Mouse (Mus musculus): ENCODE data around the gene Slc29a2.
A peak's percentile ranks its signal among the peaks of the same experiment; 100 is the strongest.

The Slc29a2 gene

DNA sequence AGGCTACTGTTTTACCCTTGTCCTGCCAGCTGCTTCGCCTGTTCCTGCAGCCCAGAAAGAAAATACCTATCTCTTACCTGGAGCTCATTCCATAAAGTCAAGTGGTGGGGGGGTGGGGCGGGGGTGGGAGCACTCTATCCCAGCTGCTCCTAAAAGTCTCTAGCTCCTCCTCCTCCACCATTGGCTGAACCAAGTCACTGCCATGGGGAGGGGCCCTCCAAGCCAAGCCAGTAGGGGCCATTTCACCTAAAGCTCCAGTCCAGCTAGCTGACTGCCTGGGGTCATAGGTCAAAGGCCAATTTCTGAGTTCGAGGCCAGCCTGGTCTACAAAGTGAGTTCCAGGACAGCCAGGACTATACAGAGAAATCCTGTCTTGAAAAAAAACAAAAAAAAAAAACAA, 9.0 kb downstream of the Slc29a2 start:
- DNase-seq (ENCODE audit: low spot score): no peak

DNA sequence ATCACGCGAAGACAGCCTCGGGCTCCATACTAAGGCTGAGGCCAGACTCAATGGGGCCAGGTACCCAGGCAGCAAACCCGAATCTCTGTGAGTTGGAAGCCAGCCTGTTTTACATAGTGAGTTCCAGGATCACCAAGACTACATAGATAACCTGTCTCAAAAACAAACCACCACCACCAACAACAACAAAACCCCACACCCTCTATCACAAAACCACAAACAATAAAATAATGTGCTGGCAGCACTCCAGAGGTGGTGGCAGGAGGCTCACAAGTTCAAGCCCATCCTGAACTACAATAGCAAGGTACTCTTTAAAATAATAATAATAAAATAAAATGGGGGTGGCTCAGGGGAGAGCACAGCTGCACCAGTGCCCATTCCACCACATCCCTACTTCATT, 12.9 kb downstream of the Slc29a2 start:
- DNase-seq (ENCODE audit: low spot score): no peak

DNA sequence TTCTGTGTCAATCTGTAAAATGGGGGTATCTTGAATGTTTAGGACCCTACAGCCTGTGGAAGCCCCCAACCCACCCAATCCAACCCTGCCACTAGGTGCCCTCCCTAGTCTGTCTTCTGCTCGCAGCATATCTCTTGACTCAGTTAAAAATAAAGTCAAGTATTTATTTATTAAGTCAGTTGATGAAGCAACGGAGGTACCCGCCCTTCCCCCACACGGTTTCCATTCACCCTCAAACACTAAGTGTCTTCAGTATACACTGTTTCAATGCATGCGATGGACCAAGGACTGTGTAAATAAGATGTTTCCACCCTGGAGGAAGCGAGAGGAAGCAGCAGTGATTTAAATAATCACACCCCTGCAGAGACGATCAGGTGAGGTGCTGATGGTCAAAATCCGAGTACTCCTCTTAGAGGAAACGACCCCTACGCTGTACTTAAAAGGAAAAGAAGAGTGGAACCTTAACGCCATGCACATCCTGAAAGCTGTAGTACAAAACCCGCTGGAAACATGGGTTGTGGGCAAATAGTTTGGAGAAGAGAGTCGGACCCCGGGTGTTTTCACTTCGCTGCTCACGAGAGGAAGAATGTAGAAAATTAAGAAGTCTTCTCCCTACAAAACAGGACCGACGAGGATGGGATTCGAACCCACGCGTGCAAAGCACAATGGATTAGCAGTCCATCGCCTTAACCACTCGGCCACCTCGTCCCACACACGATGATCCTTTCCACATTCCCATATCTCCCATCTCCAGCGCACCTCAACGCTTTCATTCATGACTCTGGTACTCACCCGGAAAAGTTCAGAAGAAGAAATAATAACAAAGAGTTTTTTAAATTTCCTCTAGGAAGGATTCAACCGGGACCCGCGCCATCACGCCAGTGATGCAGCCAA, 14.3 kb downstream of the Slc29a2 start:
- peak; percentile 77 for DNase-seq (ENCODE audit: low spot score)

DNA sequence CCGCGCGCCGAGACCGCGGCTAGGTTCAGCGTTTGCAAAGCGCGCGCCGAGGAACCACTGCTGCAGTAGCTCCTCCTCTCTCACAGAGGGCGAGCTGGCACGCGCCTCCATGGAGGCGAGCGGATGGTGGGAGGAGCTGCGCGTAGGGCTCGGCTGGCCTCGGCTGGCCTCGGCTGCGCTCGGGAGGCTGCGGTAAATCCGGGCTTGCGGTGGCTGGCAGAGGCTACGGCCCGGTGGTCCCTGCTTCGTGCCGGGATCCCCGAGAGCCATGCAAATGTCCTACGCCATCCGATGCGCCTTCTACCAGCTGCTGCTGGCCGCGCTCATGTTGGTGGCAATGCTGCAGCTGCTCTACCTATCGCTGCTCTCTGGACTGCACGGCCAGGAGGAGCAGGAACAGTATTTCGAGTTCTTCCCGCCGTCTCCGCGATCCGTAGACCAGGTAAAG, 15.1 kb downstream of the Slc29a2 start, which contains the start of the genes B4gat1 and AC124502.3:
Gene B4gat1, plus strand, starts transcription at position 118 of the 448 bp plus-strand sequence.
Gene AC124502.3, plus strand, starts transcription at position 183 of the 448 bp plus-strand sequence.
- peak; percentile 85 for DNase-seq (ENCODE audit: low spot score)

DNA sequence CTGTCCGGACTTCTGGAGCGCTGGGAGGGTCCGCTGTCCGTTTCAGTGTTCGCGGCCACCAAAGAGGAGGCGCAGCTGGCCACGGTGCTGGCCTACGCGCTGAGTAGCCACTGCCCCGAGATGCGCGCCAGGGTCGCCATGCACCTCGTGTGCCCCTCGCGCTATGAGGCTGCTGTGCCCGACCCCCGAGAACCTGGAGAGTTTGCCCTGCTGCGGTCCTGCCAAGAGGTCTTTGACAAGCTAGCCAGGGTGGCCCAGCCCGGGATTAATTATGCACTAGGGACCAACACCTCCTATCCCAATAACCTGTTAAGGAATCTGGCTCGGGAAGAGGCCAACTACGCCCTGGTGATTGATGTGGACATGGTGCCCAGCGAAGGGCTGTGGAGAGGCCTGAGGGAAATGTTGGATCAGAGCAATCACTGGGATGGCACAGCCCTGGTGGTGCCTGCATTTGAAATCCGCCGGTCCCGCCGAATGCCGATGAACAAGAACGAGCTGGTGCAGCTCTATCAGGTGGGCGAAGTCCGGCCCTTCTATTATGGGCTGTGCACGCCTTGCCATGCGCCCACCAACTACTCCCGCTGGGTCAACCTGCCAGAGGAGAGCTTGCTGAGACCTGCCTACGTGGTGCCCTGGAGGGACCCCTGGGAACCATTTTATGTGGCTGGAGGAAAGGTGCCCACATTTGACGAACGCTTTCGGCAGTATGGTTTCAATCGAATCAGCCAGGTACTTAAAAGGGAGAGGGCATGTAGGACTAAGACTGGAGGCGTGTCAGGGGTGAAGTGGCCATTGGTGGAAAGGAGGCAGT, 15.8 kb downstream of the Slc29a2 start:
- no peak for DNase-seq (ENCODE audit: low spot score)

DNA sequence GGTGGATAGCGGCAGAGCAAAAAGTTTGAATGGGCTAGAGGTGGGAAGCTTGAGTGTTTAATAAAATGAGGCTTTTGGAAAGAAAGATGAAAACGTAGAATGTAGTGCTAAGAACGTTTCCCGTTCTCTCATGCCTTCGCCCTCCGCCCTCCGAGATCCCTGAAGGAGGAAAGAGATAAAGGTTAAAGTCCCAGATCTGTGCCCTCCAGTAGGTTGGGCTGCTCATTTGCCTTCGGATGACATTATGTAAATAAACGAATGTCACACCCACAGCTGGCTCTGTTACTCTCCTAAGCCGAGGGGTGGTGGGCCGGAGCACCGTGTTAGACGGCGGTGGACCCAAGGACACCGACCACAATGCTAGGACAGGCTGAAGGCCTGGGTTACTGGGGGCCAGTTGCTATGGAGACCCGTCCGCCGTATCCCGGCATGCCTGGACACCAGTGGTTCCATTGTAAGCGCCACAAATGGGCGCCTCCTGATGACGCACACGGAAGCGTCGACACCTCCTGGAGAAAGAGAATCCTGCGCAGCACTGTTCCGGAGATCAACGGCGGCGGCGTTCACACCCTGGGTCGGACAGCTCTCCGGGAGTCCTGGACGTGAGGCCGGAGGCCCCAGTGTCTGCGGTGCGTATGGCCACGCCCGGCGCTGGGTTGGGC, 17.3 kb downstream of the Slc29a2 start, which contains the start of gene Brms1:
Gene Brms1, plus strand, starts transcription at position 493 of the 662 bp plus-strand sequence.
- peak; percentile 94 for DNase-seq (ENCODE audit: low spot score)

DNA sequence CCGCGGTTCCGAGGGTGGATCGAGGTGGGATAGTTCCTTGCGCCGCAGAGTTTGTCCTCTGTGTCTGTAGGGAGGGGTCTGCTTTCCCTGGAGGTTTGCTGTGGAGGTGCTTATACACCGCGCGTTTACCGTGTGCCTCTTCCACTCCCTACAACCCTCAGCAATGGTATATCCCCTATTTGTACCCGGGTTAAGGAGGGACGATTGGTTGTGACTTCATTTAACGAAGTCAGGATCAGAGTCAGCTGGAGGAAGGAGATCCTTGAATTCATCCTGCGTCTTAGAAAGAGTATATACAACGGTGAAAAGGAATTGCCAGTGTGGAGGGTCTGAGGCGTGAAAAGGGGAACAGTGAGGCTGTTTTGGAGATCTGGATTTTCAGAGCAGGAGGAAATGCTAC, 17.9 kb downstream of the Slc29a2 start:
- DNase-seq (ENCODE audit: low spot score): no peak

DNA sequence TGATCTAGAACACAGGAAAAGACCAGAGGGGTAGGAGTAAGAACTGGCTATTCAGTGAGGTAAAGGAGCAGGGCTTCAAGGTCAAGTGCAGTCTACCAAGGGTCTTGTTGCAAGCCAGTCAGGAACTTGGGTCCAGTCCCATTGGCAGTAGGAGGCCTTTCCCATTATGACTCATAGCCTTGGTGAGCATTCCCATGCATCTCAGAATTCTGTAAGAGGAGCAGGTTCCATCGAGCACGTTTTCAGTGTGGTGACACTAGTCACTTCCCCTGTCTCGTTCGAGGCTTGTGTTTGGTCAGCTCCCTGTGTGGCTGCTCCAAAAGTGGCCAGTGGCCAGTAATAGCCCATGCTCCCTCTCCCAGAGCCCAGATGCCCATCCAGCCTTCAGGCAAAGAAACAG, 21.9 kb downstream of the Slc29a2 start:
- no peak for DNase-seq (ENCODE audit: low spot score)

DNA sequence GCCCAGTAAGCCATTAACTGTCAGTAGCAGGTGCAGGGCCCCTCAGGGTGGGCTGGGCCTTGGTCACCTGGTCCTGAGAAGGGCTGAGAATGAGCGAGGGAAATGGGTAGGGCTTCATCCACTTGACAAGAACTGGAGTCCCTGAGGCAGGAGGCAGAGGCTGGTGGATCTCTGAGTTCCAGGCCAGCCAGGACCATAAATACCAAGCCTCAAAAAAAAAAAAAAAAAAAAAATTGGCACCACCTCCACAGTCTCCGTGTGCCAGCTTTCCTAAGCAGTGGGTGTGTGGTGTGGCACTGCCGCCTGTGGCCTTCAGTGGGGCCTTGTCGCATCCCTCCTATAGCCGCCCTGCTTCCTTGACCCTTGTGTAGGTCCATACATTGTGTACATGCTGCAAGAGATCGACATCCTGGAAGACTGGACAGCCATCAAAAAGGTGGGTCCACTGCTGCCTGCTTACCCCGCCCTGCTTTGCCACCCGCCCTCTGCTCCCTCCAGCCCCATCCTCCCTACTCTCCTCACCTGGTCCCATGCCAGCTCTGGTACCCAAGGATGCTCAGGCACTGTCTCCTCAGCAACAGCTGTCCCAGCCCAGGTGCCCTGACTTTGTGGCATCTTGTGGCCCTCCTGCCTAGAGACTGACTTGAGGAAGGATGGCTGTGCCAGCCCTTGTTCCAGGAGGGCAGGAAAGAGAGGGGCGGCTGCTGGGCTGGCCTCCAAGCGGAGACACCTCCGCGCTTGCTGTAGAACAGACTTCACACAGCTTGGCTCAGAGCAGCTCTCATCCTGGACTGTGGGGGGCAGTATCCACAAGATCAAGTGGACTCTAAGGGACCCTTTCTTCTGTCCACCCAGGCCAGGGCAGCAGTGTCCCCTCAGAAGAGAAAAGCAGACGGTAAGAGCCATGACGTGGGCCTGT, 24.7 kb downstream of the Slc29a2 start:
- DNase-seq (ENCODE audit: low spot score): no peak

DNA sequence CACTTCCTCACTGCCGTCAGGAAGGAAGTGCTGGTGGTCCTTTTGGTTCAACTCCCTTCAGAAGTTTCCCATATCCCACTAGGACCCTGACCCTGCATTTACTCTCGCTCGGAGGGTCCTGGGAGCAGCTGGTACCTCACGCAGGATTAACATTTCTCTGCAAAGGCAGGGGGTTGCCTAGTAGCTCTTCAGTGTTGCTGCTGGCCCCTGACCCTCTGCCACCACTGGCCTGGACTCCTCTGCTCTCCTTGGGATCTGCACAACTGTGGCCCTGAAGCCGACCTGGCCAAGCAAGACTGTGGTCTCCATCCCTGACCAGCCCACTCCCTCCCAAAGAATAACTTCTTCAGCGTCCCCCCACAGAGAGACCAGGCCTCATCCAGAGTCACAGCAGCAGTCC, 25.7 kb downstream of the Slc29a2 start:
- no peak for DNase-seq (ENCODE audit: low spot score)

DNA sequence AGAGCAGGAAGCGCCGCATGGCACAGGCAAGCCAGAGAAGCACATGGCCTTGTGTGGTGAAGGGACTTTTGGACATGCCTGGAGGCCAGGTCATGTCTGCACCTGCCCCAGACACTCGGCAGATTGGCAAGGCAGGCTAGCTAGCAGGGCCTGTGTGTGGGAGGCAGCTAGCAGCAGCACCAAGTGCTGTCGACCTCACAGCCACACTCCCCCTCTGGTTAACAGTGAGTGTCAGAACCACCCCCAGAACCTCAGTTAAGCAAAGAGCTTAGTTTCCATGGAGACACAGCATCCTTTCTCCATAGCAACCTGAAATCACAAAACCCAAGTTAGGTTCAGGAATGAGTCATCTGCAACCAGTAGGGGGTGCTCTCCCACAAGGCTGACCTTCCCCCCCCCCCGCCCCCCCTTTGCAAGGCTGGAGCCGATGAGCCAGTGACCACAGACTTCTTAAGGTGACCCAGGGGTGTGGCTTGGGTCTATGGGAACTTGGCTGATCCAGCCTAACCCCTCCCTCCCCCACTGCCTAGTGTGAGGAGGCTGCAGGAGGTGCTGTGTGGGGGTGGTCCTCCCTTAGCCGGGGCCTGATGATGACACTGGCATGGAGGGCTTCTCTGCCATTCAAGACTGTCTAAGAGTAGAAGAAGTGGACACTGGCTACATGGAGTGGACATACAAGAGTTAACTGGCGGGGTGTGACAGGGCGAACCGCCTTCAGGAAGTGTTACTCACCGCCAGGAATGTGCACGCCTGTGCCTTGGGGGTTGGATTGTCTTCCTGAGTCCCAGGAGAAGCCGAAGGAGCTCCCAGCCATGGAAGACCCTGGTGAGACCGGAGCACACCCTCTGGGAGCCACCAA, 26.6 kb downstream of the Slc29a2 start, which contains the start of gene Rin1:
Gene Rin1, plus strand, starts transcription at position 435 of the 859 bp plus-strand sequence.
- DNase-seq (ENCODE audit: low spot score): no peak

DNA sequence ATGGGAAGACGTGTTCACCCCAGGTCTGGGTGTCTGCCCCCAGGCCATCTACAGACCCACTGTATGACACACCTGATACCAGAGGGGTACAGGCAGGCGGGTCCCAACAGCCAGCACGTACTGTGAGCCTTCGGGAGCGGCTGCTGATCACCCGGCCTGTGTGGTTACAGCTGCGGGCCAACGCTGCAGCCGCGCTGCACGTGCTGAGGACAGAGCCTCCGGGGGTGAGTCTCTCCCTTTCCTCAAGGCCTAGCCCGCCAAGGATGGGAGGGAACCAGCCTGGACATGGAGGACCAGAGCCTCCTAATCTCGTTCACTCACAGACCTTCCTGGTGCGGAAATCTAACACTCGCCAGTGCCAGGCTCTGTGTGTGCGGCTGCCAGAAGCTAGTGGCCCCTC, 27.4 kb downstream of the Slc29a2 start:
- DNase-seq (ENCODE audit: low spot score): no peak

DNA sequence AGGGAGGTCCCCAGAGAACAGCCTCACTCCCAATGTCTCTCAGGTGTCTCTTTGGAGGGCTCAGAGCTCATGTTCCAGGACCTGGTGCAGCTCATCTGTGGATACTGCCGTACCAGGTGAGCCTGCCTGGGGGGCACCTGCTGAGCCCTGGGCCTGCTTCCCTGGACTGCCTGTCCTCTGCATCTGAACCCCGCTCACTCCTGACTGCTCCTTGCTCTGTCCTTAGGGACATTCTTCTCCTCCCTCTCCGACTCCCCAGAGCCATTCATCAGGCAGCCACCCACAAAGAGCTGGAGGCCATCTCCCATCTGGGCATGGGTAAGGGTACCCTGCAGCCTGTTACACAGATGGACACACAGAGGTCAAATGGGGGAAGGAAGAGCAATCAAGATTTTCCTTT, 27.9 kb downstream of the Slc29a2 start:
- DNase-seq (ENCODE audit: low spot score): no peak

DNA sequence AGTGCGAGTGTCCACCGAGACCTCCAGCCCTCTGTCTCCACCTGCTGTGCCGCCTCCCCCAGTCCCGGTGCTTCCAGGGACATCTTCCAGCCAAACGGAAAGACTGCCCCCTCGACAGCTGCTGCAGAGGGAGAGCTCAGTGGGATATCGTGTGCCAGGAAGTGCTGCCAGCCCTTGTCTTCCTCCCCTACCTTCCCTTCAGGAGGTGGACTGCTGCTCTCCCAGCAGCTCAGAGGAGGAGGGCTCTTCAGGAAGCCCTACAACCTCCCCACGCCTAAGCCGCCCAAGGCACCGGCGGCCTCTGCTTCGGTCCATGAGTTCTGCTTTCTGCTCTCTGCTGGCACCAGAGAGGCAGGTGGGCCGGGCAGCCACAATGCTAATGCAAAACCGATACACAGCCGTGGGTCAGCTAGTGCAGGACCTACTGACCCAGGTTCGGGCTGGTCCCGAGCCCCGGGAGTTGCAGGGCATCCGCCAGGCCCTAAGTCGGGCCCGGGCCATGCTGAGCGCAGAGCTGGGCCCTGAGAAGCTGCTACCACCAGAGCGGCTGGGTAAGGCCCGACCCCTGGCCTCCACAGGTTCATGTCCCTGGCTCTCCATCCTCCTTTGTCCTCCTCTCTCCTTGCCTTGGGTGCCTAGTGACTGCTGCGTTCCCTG, 28.6 kb downstream of the Slc29a2 start:
- no peak for DNase-seq (ENCODE audit: low spot score)

DNA sequence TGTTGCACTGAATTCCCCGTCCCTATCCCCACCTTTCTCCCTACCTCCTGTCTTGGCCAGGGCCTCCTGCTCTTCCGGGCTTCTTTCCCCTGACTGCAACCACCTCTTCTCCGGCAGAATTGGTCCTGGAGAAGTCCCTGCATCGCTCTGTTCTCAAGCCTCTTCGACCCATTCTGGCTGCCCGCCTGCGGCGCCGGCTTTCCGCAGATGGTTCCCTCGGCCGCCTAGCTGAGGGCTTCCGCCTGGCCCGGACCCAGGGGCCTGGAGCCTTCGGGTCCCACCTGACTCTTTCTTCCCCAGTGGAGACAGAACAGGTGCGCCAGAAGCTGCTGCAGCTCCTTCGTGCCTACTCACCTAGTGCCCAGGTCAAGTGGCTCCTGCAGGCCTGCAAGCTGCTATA, 29.2 kb downstream of the Slc29a2 start:
- DNase-seq (ENCODE audit: low spot score): no peak

DNA sequence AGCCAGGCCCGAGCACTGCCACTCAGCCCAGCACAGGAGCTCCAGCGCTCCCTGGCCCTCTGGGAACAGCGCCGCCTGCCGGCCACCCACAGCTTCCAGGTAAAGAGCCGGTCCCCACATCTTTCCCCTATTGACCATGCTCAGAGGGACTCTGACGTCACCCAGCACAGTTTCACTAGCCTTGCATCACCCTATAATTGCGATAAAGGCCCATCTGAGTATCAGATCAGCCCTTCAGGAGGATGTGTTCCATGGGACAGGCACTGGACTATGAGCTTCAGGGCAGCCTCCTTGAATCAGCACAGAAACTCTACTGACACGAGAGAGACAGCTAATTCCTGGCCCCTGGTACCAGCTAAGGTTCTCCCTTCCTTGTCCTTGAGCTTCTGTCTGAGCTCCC, 30.2 kb downstream of the Slc29a2 start:
- DNase-seq (ENCODE audit: low spot score): no peak

DNA sequence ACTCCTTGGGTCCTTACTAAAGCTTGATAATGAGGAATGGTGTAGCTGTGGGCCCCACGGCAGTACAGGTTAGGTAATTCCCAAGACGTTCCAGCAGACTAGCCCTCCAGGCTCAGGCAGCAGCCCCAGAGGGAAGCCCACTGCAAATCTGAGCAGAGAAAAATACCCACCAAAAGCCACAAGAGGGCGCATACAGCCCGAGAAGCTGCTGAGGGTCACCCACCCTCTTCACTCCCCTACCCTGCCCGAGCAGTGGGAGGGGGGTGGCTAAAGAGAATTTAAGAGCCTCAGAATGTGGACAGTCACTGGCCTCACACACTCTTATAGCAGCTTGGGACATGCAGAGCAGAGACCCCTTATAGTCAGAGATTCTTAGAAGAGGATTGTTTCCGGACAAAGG, 32.6 kb downstream of the Slc29a2 start:
- no peak for DNase-seq (ENCODE audit: low spot score)

DNA sequence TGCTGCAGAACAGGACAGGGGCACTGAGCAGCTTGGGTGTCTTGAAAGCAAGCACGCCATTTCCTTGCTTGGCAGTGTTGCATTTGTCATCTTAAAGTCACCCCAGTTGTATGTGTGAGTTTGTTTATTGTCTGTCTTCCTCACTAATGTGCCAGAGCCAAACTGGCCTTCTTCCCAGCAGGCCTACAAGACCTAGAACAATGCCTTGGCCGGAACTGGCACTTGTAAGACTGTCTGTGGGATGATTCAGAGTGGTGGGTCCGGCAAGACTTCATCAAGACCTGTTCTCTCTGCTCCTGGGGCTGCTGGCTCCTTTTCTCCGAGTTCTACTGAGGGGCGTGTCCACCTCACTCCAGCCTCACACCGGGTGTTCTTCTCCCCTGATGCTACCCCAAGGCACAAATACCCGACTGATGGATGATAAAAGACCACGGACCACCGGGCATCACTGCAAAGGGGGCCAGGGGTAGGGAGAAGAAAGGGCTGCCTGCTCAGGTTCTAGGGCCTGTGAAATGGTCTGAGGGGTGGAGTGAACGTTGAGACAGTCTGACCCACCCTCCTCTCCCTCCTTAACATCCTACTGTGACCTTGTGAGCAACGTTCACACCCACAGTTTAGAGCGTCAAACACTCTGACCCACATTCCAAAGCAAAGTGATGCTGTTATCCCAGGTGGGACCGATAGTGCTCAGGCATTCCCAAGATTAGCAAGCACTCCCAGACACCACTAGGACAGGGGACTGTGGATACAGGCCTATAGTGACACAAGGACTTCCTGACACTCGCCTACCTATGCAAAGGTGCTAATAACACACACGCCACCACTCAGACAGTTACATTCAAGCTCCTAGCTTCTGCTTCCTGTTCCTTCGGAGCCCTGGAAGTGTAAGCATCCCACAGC, 34.5 kb downstream of the Slc29a2 start:
- no peak for DNase-seq (ENCODE audit: low spot score)

Measured in testis, postnatal 14 days (tissue).